Mouse (Mus musculus) G1E (cell line): Measurements from ENCODE around the gene Plppr3.

ENCODE experiments used
- CTCF ChIP-seq: IDR thresholded peaks from 2 replicates; pipeline ENCODE4 v1.5.1; 2012; ENCODE audit warnings: low read depth, low read length, inconsistent platforms, mixed read lengths
- GATA1 ChIP-seq: IDR thresholded peaks from 2 replicates; pipeline ENCODE4 v1.6.1; 2012; ENCODE audit warnings: borderline replicate concordance, low read length, inconsistent platforms, mixed read lengths
- GATA2 ChIP-seq: IDR thresholded peaks from 2 replicates; pipeline ENCODE4 v1.6.1; 2012; ENCODE audit warnings: low read depth, low read length, inconsistent platforms, borderline replicate concordance
- POLR2AphosphoS5 ChIP-seq: IDR thresholded peaks from 2 replicates; pipeline ENCODE4 v1.6.1; 2012; ENCODE audit warnings: low read depth, low read length, inconsistent platforms; ENCODE audit not compliant: insufficient replicate concordance
- TAL1 ChIP-seq: conservative IDR thresholded peaks from 2 replicates; pipeline ENCODE4 v1.6.1; 2012; ENCODE audit warnings: low read depth, low read length, inconsistent platforms, mixed read lengths

DNA sequence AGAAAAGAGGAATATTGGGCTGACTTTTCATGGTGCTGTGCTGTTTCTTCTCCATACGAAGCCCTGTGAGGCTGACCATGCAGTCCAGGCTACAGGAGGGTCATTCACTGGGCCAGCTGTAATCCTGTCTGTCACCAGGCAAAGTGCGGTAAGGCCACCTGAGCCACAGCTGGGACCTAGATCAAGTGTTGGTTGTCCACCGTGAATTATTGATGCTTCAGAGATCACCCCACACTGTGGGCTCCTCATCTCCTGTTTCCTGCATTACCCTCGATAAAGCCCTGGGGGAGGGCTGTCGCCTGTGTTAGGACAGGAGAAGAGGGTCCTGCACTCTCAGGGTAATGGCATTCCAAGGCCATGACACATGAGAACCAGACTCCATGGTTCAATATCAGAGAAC is 27.9 kb downstream of the Plppr3 start:
- TF ChIP-seq CTCF (no peak), GATA1 (no peak), GATA2 (no peak), POLR2AphosphoS5 (no peak), TAL1 (no peak)
